Mouse (Mus musculus) gastrocnemius, postnatal 10 days (tissue): ENCODE measurements around the gene March9. TPM values are rescaled to one million over a fixed set of nuclear protein-coding genes. Genes with fewer than 3 reads are reported as not detected.

ENCODE experiments used
- DNase-seq: peaks from one replicate; pipeline ENCODE4 v3.0.0; 2021; ENCODE audit warnings: mixed read lengths
- total RNA-seq, 2 experiments: library from RNA; stranded (reverse); gene quantifications; 2 replicates each; pipeline ENCODE4 v1.2.3; 2021

March9 gene
- total RNA-seq, 2 experiments from 2014 or later = 1.1 to 2.0 TPM

- no peak for DNase-seq
Observed at GRCm38 (mm10) chr10:127033301-127033741, 26.7 kb downstream of the March9 start.

GRCm38 (mm10) chr10:127030336-127031296 lies 29.4 kb downstream of the March9 start, which contains the start of gene Tsfm:
Gene Tsfm, minus strand, starts transcription at chr10:127030840.
- DNase-seq = peak; percentile 98

- no peak for DNase-seq
Observed at GRCm38 (mm10) chr10:127018422-127018821, 41.6 kb downstream of the March9 start.

GRCm38 (mm10) chr10:127017071-127017470 lies 42.9 kb downstream of the March9 start:
- DNase-seq = no peak

- no peak for DNase-seq
Observed at GRCm38 (mm10) chr10:127016488-127016887, 43.5 kb downstream of the March9 start.

Other genes with a start within 250 kb of the March9 start
- gene Atp23, start 158.8 kb downstream of the March9 start, total RNA-seq = 1 to 10 TPM; 2.9 to 4.2 TPM
- 100 to 1,000 TPM; 135 to 155 TPM for gene Ctdsp2, start 81.5 kb downstream of the March9 start, total RNA-seq
- gene Avil, start 59.5 kb downstream of the March9 start, total RNA-seq = under 1 TPM; 0.33 to 0.95 TPM
- gene Tsfm, start 29.3 kb downstream of the March9 start, total RNA-seq = 10 to 100 TPM; 23.5 to 29.5 TPM
- gene Mettl1, start 18.8 kb downstream of the March9 start, total RNA-seq = 10 to 100 TPM; 14.7 to 18.9 TPM
- under 1 TPM; 0.21 to 0.84 TPM for gene Eef1akmt3, start 18.7 kb downstream of the March9 start, total RNA-seq
- gene Cyp27b1, start 11.9 kb downstream of the March9 start, total RNA-seq = under 1 TPM; 0.45 to 0.49 TPM
- gene Cdk4, start 3.4 kb upstream of the March9 start, total RNA-seq = 100 to 1,000 TPM; 122 to 147 TPM
- gene Tspan31, start 10.1 kb upstream of the March9 start, total RNA-seq = 10 to 100 TPM; 29.7 to 32.0 TPM
- gene Agap2, start 15.1 kb upstream of the March9 start, total RNA-seq = 1 to 10 TPM; 2.7 to 3.4 TPM
- gene Os9, start 60.9 kb upstream of the March9 start, total RNA-seq = 10 to 100 TPM; 29.4 to 33.9 TPM
- 1 to 10 TPM; 1.6 to 3.3 TPM for gene B4galnt1, start 105.0 kb upstream of the March9 start, total RNA-seq
- gene Slc26a10, start 120.5 kb upstream of the March9 start, total RNA-seq = 1 to 10 TPM; 3.0 to 6.1 TPM
- gene Arhgef25, start 129.9 kb upstream of the March9 start, total RNA-seq = 10 to 100 TPM; 16.2 to 26.2 TPM
- gene Dtx3, start 135.5 kb upstream of the March9 start, total RNA-seq = 10 to 100 TPM; 28.8 to 37.6 TPM
- 1 to 10 TPM; 8.5 to 9.6 TPM for gene Pip4k2c, start 151.4 kb upstream of the March9 start, total RNA-seq
- 1 to 10 TPM; 1.1 to 1.6 TPM for gene Kif5a, start 203.2 kb upstream of the March9 start, total RNA-seq
- 100 to 1,000 TPM; 117 to 120 TPM for gene Dctn2, start 206.2 kb upstream of the March9 start, total RNA-seq
- gene Mbd6, start 228.8 kb upstream of the March9 start, total RNA-seq = 10 to 100 TPM; 18.7 to 28.9 TPM